Mouse (Mus musculus) hindbrain, embryonic 12.5 days (tissue): ENCODE results near the gene Rasip1. TPM values are rescaled to one million over a fixed set of nuclear protein-coding genes. Genes with fewer than 3 reads are reported as not detected.
A peak's percentile ranks its signal among the peaks of the same experiment; 100 is the strongest.

Experiments
- ATAC-seq: fragments of 200-750 bp; cut with Nextera tagmentation; 2 replicates; pipeline ENCODE4 v1.8.0; 2017; ENCODE audit warnings: moderate TSS enrichment; ENCODE audit not compliant: low FRiP score
- H3K27ac ChIP-seq: fragments of 300-500 bp; sonication (generic); 2 replicates; pipeline ENCODE4 v1.5.1; 2016; ENCODE audit warnings: mild to moderate bottlenecking
- H3K27me3 ChIP-seq: fragments of 300-500 bp; sonication (generic); 2 replicates; pipeline ENCODE4 v1.6.1; 2016; ENCODE audit warnings: mild to moderate bottlenecking
- H3K36me3 ChIP-seq: fragments of 300-500 bp; sonication (generic); 2 replicates; pipeline ENCODE4 v1.6.1; 2016; ENCODE audit warnings: mild to moderate bottlenecking
- H3K4me1 ChIP-seq: fragments of 300-500 bp; sonication (generic); 2 replicates; pipeline ENCODE4 v1.6.1; 2016
- H3K4me2 ChIP-seq: fragments of 300-500 bp; sonication (generic); replicated peaks from 2 replicates; pipeline ENCODE4 v1.6.1; 2016; ENCODE audit warnings: mild to moderate bottlenecking
- H3K4me3 ChIP-seq: fragments of 300-500 bp; sonication (generic); 2 replicates; pipeline ENCODE4 v1.5.1; 2016; ENCODE audit warnings: mild to moderate bottlenecking
- H3K9ac ChIP-seq: fragments of 300-500 bp; sonication (generic); 2 replicates; pipeline ENCODE4 v1.6.1; 2016; ENCODE audit warnings: mild to moderate bottlenecking, moderate library complexity
- H3K9me3 ChIP-seq: fragments of 300-500 bp; sonication (generic); replicated peaks from 2 replicates; pipeline ENCODE4 v1.6.1; 2016; ENCODE audit warnings: mild to moderate bottlenecking
- WGBS: fragments of 180-500 bp; shearing (Covaris S2); methylation state at CpG from one replicate; pipeline ENCODE4 v1.1.7; 2016; 5-methylcytosine and 5-hydroxymethylcytosine counted together
- polyA plus RNA-seq: library from polyadenylated mRNA; unstranded; fragments of >200 nt; fragmentation: Nextera tagmentation; extraction: Ambion mirVana; gene quantifications from 2 replicates; pipeline ENCODE4 v1.2.1, GENCODE M21; 2016

Gene Rasip1
- 15.6 and 16.2 TPM in 2 replicates for polyA plus RNA-seq

DNA sequence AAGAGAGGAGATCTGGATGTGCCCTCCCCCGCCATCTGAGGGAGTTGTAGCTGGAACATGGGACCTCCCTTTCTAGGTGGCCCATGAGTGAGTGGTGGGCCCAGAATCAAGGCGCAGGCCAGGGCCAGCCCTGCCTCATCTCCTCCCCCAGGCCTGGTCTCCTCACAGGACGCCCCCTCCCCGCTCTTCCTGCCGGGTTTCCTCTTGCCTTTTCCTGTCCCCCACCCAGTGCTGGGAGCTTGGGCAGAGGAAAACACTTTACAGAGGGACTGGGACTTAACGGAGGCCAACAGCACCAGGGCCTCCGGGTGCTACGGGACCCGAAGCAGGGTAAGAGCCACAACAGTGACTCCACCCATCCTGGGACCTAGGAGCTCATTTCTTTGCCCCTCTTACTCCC lies at the start of gene Rasip1:
Rasip1 (plus strand) TSS at position 228 of the 400 bp plus-strand sequence.
- WGBS = 82% methylated on average over 9 of the region's 9 CpGs
- H3K27ac ChIP-seq = peak within 1 kb of the TSS; percentile 84

DNA sequence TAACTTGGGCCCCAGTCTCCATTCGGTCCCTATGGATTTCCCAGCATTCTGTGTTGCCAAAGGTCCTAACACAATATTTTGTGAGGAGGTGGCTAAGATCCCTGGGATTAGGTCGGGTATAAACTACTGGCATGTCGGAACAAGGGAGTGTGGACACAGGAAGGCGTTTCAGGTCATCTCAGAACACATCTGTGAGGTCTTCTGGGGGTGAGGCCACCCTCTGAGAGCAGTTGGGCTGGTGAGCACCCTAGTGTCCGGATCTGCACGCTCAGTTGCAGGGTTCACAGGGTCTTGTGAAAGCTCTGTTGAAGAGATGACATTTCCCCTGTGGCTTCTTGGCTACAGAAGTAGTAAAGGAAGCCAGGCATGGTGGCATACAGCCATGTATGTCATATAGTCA lies 41.4 kb upstream of the Rasip1 start:
- no peak for ATAC-seq
- Histone ChIP-seq H3K36me3 (peaks cover 23% of the 10 kb centered on the region), H3K27ac (no peak overlapping the region), H3K4me3 (no peak overlapping the region), H3K9ac (no peak overlapping the region), H3K27me3 (no peaks in the 10 kb centered on the region), H3K4me1 (peaks cover 7% of the 10 kb centered on the region), H3K9me3 (no peaks in the 10 kb centered on the region), H3K4me2 (no peak overlapping the region)
- WGBS = 92% methylated on average over 6 of the region's 6 CpGs

More for the DNA sequence above, at the start of gene Rasip1:
- H3K4me2 ChIP-seq = peak within 1 kb of the TSS; percentile 96
- peak within 1 kb of the TSS; percentile 56 for H3K4me3 ChIP-seq
- ATAC-seq = no peak
- no peaks in the 10 kb centered on the region for H3K36me3 ChIP-seq
- peaks cover 43% of the 10 kb centered on the region for H3K27me3 ChIP-seq
- peaks cover 13% of the 10 kb centered on the region for H3K4me1 ChIP-seq
- no peaks in the 10 kb centered on the region for H3K9me3 ChIP-seq
- peak within 1 kb of the TSS; percentile 83 for H3K9ac ChIP-seq

DNA sequence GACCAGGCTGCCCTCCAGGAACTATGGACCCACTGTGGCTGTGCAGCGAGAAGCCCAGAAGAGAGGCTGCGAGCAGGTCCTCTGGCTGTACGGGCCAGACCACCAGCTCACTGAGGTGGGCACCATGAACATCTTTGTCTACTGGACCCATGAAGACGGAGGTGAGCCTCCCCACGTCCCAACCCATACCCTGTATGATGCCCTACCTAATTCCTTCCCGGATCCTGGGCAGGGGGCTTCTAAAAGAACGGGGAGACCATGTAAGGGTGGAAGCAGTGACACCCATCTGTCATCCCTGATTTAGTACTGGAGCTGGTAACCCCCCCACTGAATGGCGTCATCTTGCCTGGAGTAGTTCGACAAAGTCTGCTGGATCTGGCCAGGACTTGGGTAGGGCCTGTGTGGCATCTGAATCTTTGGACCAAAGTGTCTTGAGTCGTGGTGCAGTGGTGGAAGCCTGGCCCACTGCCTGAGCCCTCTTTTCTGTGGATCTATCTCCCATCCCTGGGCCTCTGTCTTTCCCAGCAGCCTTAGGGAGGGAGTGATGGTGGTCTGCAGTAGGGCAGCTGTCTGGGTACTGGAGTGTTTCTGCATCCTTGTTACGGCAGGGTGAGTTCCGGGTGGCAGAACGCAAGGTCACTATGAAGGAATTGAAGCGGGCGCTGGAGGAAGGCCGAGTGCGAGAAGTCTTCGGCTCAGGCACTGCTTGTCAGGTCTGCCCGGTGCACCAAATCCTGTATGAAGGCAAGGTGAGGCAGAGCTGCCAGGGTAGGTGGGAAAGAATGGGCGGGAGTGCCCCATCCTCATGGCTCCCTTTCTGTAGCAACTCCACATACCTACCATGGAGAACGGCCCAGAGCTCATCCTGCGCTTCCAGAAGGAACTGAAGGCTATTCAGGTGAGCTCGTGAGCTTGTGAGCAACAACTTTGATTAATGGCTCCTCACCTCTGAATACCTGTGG lies 39.4 kb upstream of the Rasip1 start:
- WGBS = 95% methylated on average over 23 of the region's 23 CpGs
- Histone ChIP-seq H3K4me2 (no peak overlapping the region), H3K4me3 (no peak overlapping the region), H3K9me3 (no peaks in the 10 kb centered on the region), H3K27me3 (no peaks in the 10 kb centered on the region), H3K36me3 (peaks cover 19% of the 10 kb centered on the region), H3K9ac (no peak overlapping the region), H3K4me1 (peaks cover 7% of the 10 kb centered on the region), H3K27ac (no peak overlapping the region)
- ATAC-seq = no peak

GRCm38 (mm10) chr7:45589173-45589572 lies 38.1 kb upstream of the Rasip1 start:
- no peak overlapping the region for H3K27ac ChIP-seq
- WGBS = 9% methylated on average over 19 of the region's 19 CpGs
- ATAC-seq = peak; percentile 98
- peak overlapping the region; percentile 53 for H3K4me2 ChIP-seq
- H3K9me3 ChIP-seq = no peaks in the 10 kb centered on the region
- 0 out of 2 replicates have a peak overlapping the region, but pooled peaks have one; percentile 50 for H3K9ac ChIP-seq
- peaks cover 16% of the 10 kb centered on the region for H3K36me3 ChIP-seq
- H3K27me3 ChIP-seq = no peaks in the 10 kb centered on the region
- peaks cover 7% of the 10 kb centered on the region for H3K4me1 ChIP-seq
- peak overlapping the region; percentile 34 for H3K4me3 ChIP-seq

DNA sequence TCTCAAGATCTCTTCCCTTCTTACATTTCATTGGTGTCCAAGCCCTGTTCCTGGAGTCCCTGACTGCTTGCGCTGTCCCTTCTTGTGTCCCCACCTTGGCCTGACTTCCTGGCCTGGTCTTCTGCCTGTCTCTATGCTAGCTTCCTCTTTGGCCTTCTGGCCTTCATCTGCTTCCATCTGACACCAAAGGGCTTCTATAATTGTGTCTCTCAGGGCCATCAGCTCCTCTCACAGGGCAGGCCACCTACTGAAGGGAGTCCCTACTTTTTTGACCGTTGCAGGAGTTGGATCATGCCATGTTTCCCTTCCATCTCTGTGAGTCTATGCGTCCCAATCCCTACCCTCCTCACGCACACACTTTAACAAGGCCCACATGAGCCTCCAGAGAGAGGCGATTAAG lies 37.4 kb upstream of the Rasip1 start:
- no peak for ATAC-seq
- Histone ChIP-seq H3K9me3 (no peaks in the 10 kb centered on the region), H3K9ac (0 out of 2 replicates have a peak overlapping the region, but pooled peaks have one; percentile 8), H3K36me3 (peaks cover 13% of the 10 kb centered on the region), H3K27me3 (no peaks in the 10 kb centered on the region), H3K4me1 (peaks cover 7% of the 10 kb centered on the region), H3K27ac (no peak overlapping the region), H3K4me3 (no peak overlapping the region), H3K4me2 (peak overlapping the region; percentile 53; the same call in 1 of the 2 replicates)
- WGBS = 98% methylated on average over 5 of the region's 5 CpGs

DNA sequence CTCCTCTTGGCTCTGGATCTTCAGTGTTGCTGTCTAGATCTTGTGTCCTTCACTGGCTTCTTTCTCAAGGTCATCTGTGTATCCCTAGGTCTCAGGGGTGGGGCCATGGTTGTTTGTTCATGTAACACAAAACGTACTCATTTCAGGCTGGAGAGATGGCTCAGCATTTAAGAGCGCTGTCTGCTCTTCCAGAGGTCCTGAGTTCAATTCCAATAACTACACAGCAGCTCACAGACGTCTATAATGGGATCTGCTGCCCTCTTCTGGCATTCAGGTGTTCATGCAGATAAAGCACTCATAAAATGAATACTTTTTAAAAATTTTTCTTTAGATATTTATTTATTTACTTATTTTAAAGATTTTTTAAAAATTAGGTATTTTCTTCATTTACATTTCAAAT lies 36.4 kb upstream of the Rasip1 start:
- 65% methylated on average over 3 of the region's 3 CpGs for WGBS
- ATAC-seq = no peak
- Histone ChIP-seq H3K27me3 (no peaks in the 10 kb centered on the region), H3K27ac (no peak overlapping the region), H3K4me1 (peaks cover 7% of the 10 kb centered on the region), H3K4me3 (no peak overlapping the region), H3K36me3 (peaks cover 5% of the 10 kb centered on the region), H3K9me3 (no peaks in the 10 kb centered on the region), H3K4me2 (no peak overlapping the region), H3K9ac (no peak overlapping the region)

DNA sequence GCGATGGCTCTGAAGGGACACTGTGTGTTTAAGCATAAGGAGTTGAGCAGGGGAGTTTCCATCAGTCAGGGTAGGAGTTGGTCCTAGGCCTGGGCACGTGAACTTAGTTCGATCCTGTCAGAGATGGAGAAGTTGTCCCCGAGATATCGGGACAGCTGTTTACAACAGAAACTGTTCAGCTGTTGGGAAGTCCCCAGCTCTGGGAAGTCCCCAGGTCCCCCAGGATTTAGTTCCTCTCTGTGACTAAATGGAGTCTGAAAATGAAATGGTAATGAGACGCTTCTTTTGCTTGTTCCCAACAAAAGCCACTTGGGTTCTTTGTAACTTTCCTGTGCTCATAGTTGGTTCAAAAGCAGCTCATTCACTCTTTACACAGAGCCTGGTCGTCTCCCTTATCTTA lies 35.4 kb upstream of the Rasip1 start:
- no peaks in the 10 kb centered on the region for H3K9me3 ChIP-seq
- no peaks in the 10 kb centered on the region; the same call in 1 of the 2 replicates for H3K36me3 ChIP-seq
- 77% methylated on average over 7 of the region's 7 CpGs for WGBS
- no peak overlapping the region for H3K4me3 ChIP-seq
- no peak overlapping the region for H3K9ac ChIP-seq
- H3K27me3 ChIP-seq = no peaks in the 10 kb centered on the region
- H3K27ac ChIP-seq = no peak overlapping the region
- H3K4me1 ChIP-seq = peaks cover 7% of the 10 kb centered on the region
- no peak for ATAC-seq
- no peak overlapping the region for H3K4me2 ChIP-seq

GRCm38 (mm10) chr7:45593118-45593815 lies 34.0 kb upstream of the Rasip1 start:
- Histone ChIP-seq H3K36me3 (no peaks in the 10 kb centered on the region), H3K27me3 (no peaks in the 10 kb centered on the region), H3K9me3 (no peaks in the 10 kb centered on the region), H3K4me2 (no peak overlapping the region), H3K9ac (no peak overlapping the region), H3K27ac (no peak overlapping the region), H3K4me1 (peaks cover 7% of the 10 kb centered on the region), H3K4me3 (no peak overlapping the region)
- no peak for ATAC-seq
- WGBS = 25% methylated on average over 10 of the region's 10 CpGs

DNA sequence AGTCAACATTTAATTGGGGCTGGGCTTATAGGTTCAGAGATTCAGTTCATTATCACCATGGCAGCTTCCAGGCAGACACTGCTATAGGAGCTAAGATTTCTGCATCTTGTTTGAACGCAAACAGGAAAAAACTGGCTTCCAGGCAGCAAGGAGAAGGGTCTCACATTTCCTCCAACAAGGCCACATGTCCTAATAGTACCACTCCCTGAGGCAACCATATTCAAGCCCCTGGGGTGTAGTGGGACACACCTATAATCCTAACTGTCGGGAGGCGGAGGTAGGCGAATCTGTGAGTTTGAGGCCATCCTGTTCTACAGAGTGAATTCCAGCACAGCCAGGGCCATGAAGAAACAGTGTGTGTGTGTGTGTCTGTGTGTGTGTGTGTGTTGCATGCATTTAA lies 32.1 kb upstream of the Rasip1 start:
- Histone ChIP-seq H3K9ac (no peak overlapping the region), H3K4me3 (no peak overlapping the region), H3K27ac (no peak overlapping the region), H3K9me3 (no peaks in the 10 kb centered on the region), H3K4me1 (no peaks in the 10 kb centered on the region), H3K4me2 (no peak overlapping the region), H3K27me3 (no peaks in the 10 kb centered on the region), H3K36me3 (no peaks in the 10 kb centered on the region)
- 80% methylated on average over 4 of the region's 4 CpGs for WGBS
- no peak for ATAC-seq

DNA sequence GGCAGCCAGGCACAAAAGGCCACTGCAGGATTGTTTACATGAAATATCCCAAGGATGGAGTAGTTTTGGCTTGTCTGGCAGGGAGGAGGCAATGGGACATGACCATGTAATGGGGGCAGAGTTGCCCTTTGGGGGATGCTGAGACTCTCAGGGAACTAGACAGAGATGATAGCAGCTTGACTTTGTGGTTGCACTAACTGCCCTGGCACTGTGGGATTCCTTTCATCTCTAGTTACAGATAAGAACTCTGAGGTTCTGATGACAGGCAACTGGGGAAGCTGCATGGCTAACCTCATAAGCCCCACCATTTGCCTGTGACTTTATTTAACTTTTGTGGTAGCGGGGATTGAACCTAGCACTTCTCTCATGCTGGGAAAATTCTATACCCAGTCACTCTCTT lies 31.2 kb upstream of the Rasip1 start:
- H3K36me3 ChIP-seq = no peaks in the 10 kb centered on the region
- H3K4me2 ChIP-seq = no peak overlapping the region
- no peaks in the 10 kb centered on the region for H3K27me3 ChIP-seq
- H3K9ac ChIP-seq = no peak overlapping the region
- H3K27ac ChIP-seq = no peak overlapping the region
- no peaks in the 10 kb centered on the region for H3K9me3 ChIP-seq
- no peak for ATAC-seq
- no peaks in the 10 kb centered on the region for H3K4me1 ChIP-seq
- 86% methylated on average over 1 of the region's 1 CpGs for WGBS
- H3K4me3 ChIP-seq = no peak overlapping the region

DNA sequence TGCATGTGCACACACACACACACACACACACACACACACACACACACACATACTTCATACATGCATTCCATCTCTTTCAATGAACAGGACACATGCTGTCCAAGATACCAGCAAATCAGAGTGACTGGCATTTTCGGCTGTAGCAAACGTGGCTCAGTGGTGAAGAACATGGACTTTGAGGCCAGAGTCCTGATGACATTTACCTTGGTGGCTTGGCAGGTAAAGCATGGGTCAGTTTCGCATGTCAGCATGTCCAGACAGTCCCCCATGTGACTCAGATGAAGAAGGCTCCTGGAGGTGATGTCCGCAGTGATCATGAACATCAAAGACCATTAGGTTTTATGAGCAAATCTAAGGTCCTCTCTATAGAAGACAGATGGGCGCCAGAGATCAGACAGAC lies 30.3 kb upstream of the Rasip1 start:
- no peak overlapping the region for H3K27ac ChIP-seq
- H3K9me3 ChIP-seq = no peaks in the 10 kb centered on the region
- H3K4me3 ChIP-seq = no peak overlapping the region
- no peak overlapping the region for H3K4me2 ChIP-seq
- H3K27me3 ChIP-seq = no peaks in the 10 kb centered on the region
- no peaks in the 10 kb centered on the region for H3K36me3 ChIP-seq
- 88% methylated on average over 5 of the region's 5 CpGs for WGBS
- ATAC-seq = no peak
- H3K4me1 ChIP-seq = no peaks in the 10 kb centered on the region
- no peak overlapping the region for H3K9ac ChIP-seq

- H3K9me3 ChIP-seq = no peaks in the 10 kb centered on the region
- H3K4me1 ChIP-seq = no peaks in the 10 kb centered on the region
- no peak for ATAC-seq
- 90% methylated on average over 6 of the region's 6 CpGs for WGBS
- H3K9ac ChIP-seq = no peak overlapping the region
- H3K27me3 ChIP-seq = no peaks in the 10 kb centered on the region
- no peak overlapping the region for H3K27ac ChIP-seq
- no peak overlapping the region for H3K4me2 ChIP-seq
- H3K4me3 ChIP-seq = no peak overlapping the region
- H3K36me3 ChIP-seq = no peaks in the 10 kb centered on the region
Measured at GRCm38 (mm10) chr7:45597527-45597926, 29.8 kb upstream of the Rasip1 start.
